Mouse (Mus musculus) B cell, adult (primary cell): ENCODE results near the gene Olfr881. TPM values are rescaled to one million over a fixed set of nuclear protein-coding genes. Genes with fewer than 3 reads are reported as not detected.

Experiments used
- total RNA-seq: library from RNA; stranded (reverse); gene quantifications from 4 replicates; pipeline ENCODE4 v1.2.4, GENCODE M21; 2023; ENCODE audit not compliant: inconsistent age

Olfr881 gene
- total RNA-seq: not detected in 4 replicates

DNA sequence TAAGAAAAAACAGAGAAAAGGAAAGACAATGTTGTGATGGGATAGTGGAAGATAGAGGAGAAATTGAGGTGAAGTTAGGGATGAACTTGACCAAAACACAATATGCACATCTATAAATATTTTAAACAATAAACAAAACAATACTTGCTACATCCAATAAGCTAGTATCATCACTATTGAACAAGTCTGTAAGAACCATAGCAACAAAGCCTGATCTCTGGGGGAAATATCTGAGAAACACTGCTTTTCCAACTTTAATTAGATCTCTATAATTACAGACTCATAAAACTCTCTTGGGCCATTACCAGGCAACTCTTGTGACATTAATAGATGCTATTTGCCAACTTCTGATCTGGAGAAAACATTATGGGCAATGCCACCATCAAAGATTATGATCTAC lies at the start of gene Olfr881:
Olfr881 (plus strand) TSS at position 301 of the 400 bp plus-strand sequence.

DNA sequence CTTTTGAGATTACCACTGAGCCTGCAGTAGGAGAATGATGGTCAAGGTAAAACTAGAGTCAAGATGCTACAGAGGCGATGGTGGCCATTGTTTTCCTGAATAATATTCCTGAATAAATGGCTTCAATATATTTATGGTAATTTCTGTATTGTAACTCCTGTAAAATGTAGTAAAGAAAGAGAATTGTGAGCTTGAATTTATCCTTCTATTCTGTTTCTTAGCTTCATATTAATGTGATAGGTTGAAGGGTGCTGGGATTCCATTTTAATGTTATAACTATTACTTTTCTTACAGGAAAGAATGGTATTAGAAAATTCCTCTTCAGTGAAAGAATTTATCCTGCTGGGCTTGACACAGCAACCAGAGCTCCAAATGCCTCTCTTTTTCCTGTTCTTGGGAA lies 33.9 kb downstream of the Olfr881 start, which contains the start of gene Olfr883:
Olfr883 (plus strand) TSS at position 301 of the 400 bp plus-strand sequence.

Other genes starting within 250 kb of the Olfr881 start
- gene Olfr874, start 246.7 kb upstream of the Olfr881 start, total RNA-seq: not detected in 4 replicates
- not detected in 4 replicates for gene Olfr875, start 220.0 kb upstream of the Olfr881 start, total RNA-seq
- gene Olfr876, start 188.8 kb upstream of the Olfr881 start, total RNA-seq: not detected in 4 replicates
- not detected in 4 replicates for gene Olfr877, start 137.6 kb upstream of the Olfr881 start, total RNA-seq
- not detected in 4 replicates for gene Olfr145, start 95.1 kb upstream of the Olfr881 start, total RNA-seq
- not detected in 4 replicates for gene Olfr878, start 74.0 kb upstream of the Olfr881 start, total RNA-seq
- gene Olfr883, start 34.0 kb downstream of the Olfr881 start, total RNA-seq: not detected in 4 replicates
- not detected in 4 replicates for gene Olfr884, start 54.7 kb downstream of the Olfr881 start, total RNA-seq
- gene Olfr885, start 69.5 kb downstream of the Olfr881 start, total RNA-seq: not detected in 4 replicates
- gene Olfr887, start 92.2 kb downstream of the Olfr881 start, total RNA-seq: not detected in 4 replicates
- not detected in 4 replicates for gene Olfr888, start 116.3 kb downstream of the Olfr881 start, total RNA-seq
- not detected in 4 replicates for gene Olfr889, start 123.4 kb downstream of the Olfr881 start, total RNA-seq
- not detected in 4 replicates for gene Olfr890, start 150.7 kb downstream of the Olfr881 start, total RNA-seq
- not detected in 4 replicates for gene Olfr891, start 189.0 kb downstream of the Olfr881 start, total RNA-seq
- gene Olfr893, start 216.5 kb downstream of the Olfr881 start, total RNA-seq: not detected in 4 replicates
- gene Olfr894, start 226.2 kb downstream of the Olfr881 start, total RNA-seq: not detected in 4 replicates